Mouse (Mus musculus): ENCODE data around the gene Muc3. TPM values are rescaled to one million over a fixed set of nuclear protein-coding genes. Genes with fewer than 3 reads are reported as not detected.
A peak's percentile ranks its signal among the peaks of the same experiment; 100 is the strongest.

Muc3 gene
- polyA plus RNA-seq, 1 experiment from 2014 or later = 5.6 TPM

DNA sequence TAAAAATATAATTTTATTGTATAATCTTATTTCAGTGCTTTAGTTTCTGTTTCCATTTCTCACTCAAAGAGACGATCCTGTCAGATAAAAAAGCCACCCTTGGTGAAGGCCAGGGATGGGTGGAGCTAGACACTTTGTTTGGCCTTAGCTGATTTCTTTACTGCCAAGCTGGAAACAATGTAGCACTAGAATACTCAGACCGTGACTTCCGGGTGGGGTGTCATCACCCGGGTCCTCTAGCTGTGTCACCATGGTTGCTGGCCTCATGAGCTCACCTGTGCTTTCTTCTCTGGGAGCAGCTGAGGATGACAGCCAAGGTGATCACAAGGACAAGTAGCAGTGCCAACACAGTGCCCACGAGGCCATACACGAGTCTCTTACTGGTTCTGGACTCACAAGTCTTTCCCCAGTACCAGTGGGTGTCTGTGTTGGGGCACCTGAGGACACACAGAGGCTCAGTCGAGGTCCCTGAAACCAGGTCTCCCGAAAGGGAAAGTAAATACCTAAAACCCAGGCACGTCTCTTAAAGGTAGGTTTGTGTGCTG is 21.8 kb upstream of the Muc3 start:
- no peak overlapping the region for H3K4me3 ChIP-seq (ENCODE audit: low read length)
- H3K9me3 ChIP-seq (ENCODE audit: control insufficient read depth, low read length) = no peaks in the 10 kb centered on the region
- no peaks in the 10 kb centered on the region for H3K36me3 ChIP-seq (ENCODE audit: control insufficient read depth, insufficient read depth, low read length)
- no peak overlapping the region for H3K27ac ChIP-seq (ENCODE audit: low read length)
- 0 out of 2 replicates have a peak, but pooled peaks have one; percentile 4 for ATAC-seq
- no peaks in the 10 kb centered on the region for H3K27me3 ChIP-seq (replicated peaks; ENCODE audit: control insufficient read depth, insufficient read depth, low read length)
- H3K9ac ChIP-seq (ENCODE audit: low read depth, low read length) = no peak overlapping the region
- H3K4me1 ChIP-seq (ENCODE audit: control insufficient read depth, insufficient read depth, low read length) = peaks cover 13% of the 10 kb centered on the region; the same call in 1 of the 2 replicates
- no peak overlapping the region for H3K4me2 ChIP-seq (ENCODE audit: low read depth, low read length)
- 60% methylated on average over 9 of the region's 9 CpGs for WGBS

- Histone ChIP-seq H3K9me3 (ENCODE audit: control insufficient read depth, low read length) (no peaks in the 10 kb centered on the region), H3K9ac (ENCODE audit: low read depth, low read length) (no peak overlapping the region), H3K27ac (ENCODE audit: low read length) (no peak overlapping the region), H3K4me1 (ENCODE audit: control insufficient read depth, insufficient read depth, low read length) (peaks cover 15% of the 10 kb centered on the region; the same call in 1 of the 2 replicates), H3K27me3 (replicated peaks; ENCODE audit: control insufficient read depth, insufficient read depth, low read length) (no peaks in the 10 kb centered on the region), H3K36me3 (ENCODE audit: control insufficient read depth, insufficient read depth, low read length) (no peaks in the 10 kb centered on the region), H3K4me2 (ENCODE audit: low read depth, low read length) (no peak overlapping the region), H3K4me3 (ENCODE audit: low read length) (no peak overlapping the region)
- WGBS = 52% methylated on average over 6 of the region's 6 CpGs
- peak; percentile 64 for ATAC-seq
Measured at GRCm38 (mm10) chr5:137167539-137167938, 18.4 kb upstream of the Muc3 start.

DNA sequence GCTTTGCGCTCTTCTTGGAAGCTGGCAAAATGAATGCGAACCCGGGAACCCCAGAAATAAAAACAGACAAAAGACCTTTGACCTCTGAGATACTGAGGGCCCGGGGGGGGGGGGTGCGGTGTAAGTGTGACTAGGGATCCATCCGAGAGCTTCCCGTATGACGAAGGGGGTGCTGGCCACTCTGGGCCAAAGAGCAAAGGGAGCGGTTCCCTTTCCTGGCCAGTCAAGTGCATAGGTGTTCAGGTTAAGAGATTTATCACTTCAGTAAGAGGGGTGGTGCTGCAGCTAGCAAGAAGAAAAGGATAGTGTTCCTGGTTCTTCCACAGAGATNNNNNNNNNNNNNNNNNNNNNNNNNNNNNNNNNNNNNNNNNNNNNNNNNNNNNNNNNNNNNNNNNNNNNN is 16.9 kb upstream of the Muc3 start:
- Histone ChIP-seq H3K4me3 (ENCODE audit: low read length) (no peak overlapping the region; the same call in 1 of the 2 replicates), H3K4me2 (ENCODE audit: low read depth, low read length) (peak overlapping the region; percentile 35)
- WGBS = 41% methylated on average over 8 of the region's 9 CpGs

DNA sequence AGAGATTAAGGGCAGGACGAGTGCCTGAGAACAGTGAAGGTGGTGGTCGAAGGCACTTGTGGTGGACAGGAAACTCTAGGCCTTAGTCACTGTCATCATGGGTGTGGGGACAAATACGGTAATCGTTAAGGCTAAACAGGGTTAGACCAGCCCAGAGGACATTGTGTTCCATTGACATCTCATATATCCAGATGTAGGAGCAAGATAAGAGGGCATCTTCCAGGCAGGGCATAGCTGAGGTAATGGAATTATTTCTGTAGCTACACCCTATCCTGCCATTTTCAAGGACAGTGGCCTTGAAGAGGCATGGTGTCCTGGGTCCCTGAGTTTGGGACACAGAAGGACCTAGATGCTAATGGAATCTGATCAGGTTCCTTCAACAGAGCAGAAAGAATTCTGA is 12.7 kb upstream of the Muc3 start:
- Histone ChIP-seq H3K27me3 (replicated peaks; ENCODE audit: control insufficient read depth, insufficient read depth, low read length) (no peaks in the 10 kb centered on the region), H3K27ac (ENCODE audit: low read length) (no peak overlapping the region), H3K4me3 (ENCODE audit: low read length) (no peak overlapping the region), H3K9ac (ENCODE audit: low read depth, low read length) (no peak overlapping the region), H3K9me3 (ENCODE audit: control insufficient read depth, low read length) (no peaks in the 10 kb centered on the region), H3K4me1 (ENCODE audit: control insufficient read depth, insufficient read depth, low read length) (peaks cover 4% of the 10 kb centered on the region; the same call in 1 of the 2 replicates), H3K36me3 (ENCODE audit: control insufficient read depth, insufficient read depth, low read length) (no peaks in the 10 kb centered on the region), H3K4me2 (ENCODE audit: low read depth, low read length) (no peak overlapping the region)
- ATAC-seq = no peak
- WGBS = 72% methylated on average over 4 of the region's 4 CpGs

More for the DNA sequence above, 16.9 kb upstream of the Muc3 start:
- H3K27me3 ChIP-seq (replicated peaks; ENCODE audit: control insufficient read depth, insufficient read depth, low read length) = no peaks in the 10 kb centered on the region
- peak; percentile 61 for ATAC-seq
- no peaks in the 10 kb centered on the region for H3K9me3 ChIP-seq (ENCODE audit: control insufficient read depth, low read length)
- H3K9ac ChIP-seq (ENCODE audit: low read depth, low read length) = no peak overlapping the region
- H3K36me3 ChIP-seq (ENCODE audit: control insufficient read depth, insufficient read depth, low read length) = no peaks in the 10 kb centered on the region
- no peak overlapping the region; the same call in 1 of the 2 replicates for H3K27ac ChIP-seq (ENCODE audit: low read length)
- peaks cover 15% of the 10 kb centered on the region; the same call in 1 of the 2 replicates for H3K4me1 ChIP-seq (ENCODE audit: control insufficient read depth, insufficient read depth, low read length)

- H3K4me3 ChIP-seq (ENCODE audit: low read length) = no peak overlapping the region
- WGBS = 35% methylated on average over 11 of the region's 11 CpGs
- no peak overlapping the region for H3K4me2 ChIP-seq (ENCODE audit: low read depth, low read length)
- no peaks in the 10 kb centered on the region for H3K4me1 ChIP-seq (ENCODE audit: control insufficient read depth, insufficient read depth, low read length)
- no peaks in the 10 kb centered on the region for H3K9me3 ChIP-seq (ENCODE audit: control insufficient read depth, low read length)
- H3K36me3 ChIP-seq (ENCODE audit: control insufficient read depth, insufficient read depth, low read length) = no peaks in the 10 kb centered on the region
- no peak overlapping the region for H3K9ac ChIP-seq (ENCODE audit: low read depth, low read length)
- no peaks in the 10 kb centered on the region for H3K27me3 ChIP-seq (replicated peaks; ENCODE audit: control insufficient read depth, insufficient read depth, low read length)
- no peak overlapping the region for H3K27ac ChIP-seq (ENCODE audit: low read length)
- peak; percentile 21; the same call in 1 of the 2 replicates for ATAC-seq
Measured at GRCm38 (mm10) chr5:137159461-137159860, 10.3 kb upstream of the Muc3 start.

DNA sequence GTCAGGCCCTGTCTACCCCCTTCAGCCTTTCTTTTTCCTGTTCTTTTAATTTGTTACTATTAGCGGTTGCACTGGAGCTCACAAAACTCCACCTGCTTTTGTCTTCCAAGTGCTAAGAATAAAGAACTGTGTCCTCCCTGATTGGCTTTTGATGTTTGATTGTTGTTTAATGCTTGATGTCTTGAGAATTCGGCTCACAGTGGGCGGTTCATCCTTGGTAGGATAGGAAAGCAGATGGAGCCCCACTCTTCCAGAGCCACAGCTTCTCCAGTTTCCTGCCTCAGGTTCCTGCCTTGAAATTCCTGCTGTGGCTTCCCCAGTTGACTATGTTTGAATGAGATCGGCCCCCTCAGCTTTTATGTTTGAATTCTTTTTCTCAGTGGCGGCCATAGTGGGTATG is 4.2 kb upstream of the Muc3 start:
- Histone ChIP-seq H3K4me3 (ENCODE audit: low read length) (no peak overlapping the region), H3K27ac (ENCODE audit: low read length) (no peak overlapping the region), H3K9ac (ENCODE audit: low read depth, low read length) (no peak overlapping the region), H3K27me3 (replicated peaks; ENCODE audit: control insufficient read depth, insufficient read depth, low read length) (no peaks in the 10 kb centered on the region), H3K9me3 (ENCODE audit: control insufficient read depth, low read length) (peaks cover 16% of the 10 kb centered on the region), H3K4me1 (ENCODE audit: control insufficient read depth, insufficient read depth, low read length) (no peaks in the 10 kb centered on the region), H3K36me3 (ENCODE audit: control insufficient read depth, insufficient read depth, low read length) (0 out of 2 replicates have a peak, but pooled peaks cover 3% of the 10 kb centered on the region), H3K4me2 (ENCODE audit: low read depth, low read length) (no peak overlapping the region)
- 94% methylated on average over 5 of the region's 5 CpGs for WGBS
- no peak for ATAC-seq

DNA sequence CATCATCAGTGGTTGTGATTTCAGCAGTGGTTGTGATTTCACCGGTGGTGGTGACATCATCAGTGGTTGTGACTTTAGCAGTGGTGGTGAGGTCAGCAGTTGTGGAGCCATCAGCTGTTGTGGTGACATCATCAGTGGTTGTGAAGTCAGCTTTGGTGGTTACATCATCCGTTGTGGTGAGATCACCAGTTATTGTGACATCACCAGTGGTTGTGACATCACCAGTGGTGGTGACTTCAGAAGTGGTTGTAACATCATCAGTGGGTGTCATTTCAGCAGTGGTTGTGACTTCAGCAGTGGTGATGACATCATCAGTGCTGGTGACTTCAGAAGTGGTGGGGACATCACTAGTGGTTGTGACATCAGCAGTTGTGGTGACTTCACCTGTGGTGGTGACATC is 3.5 kb upstream of the Muc3 start:
- H3K9ac ChIP-seq (ENCODE audit: low read depth, low read length) = no peak overlapping the region
- H3K9me3 ChIP-seq (ENCODE audit: control insufficient read depth, low read length) = peaks cover 16% of the 10 kb centered on the region
- 72% methylated on average over 2 of the region's 2 CpGs for WGBS
- no peaks in the 10 kb centered on the region for H3K4me1 ChIP-seq (ENCODE audit: control insufficient read depth, insufficient read depth, low read length)
- ATAC-seq = peak; percentile 40; the same call in 1 of the 2 replicates
- 0 out of 2 replicates have a peak, but pooled peaks cover 3% of the 10 kb centered on the region for H3K36me3 ChIP-seq (ENCODE audit: control insufficient read depth, insufficient read depth, low read length)
- no peak overlapping the region for H3K27ac ChIP-seq (ENCODE audit: low read length)
- H3K4me3 ChIP-seq (ENCODE audit: low read length) = no peak overlapping the region
- H3K4me2 ChIP-seq (ENCODE audit: low read depth, low read length) = no peak overlapping the region
- no peaks in the 10 kb centered on the region for H3K27me3 ChIP-seq (replicated peaks; ENCODE audit: control insufficient read depth, insufficient read depth, low read length)

- no peak overlapping the region for H3K4me2 ChIP-seq (ENCODE audit: low read depth, low read length)
- H3K36me3 ChIP-seq (ENCODE audit: control insufficient read depth, insufficient read depth, low read length) = no peaks in the 10 kb centered on the region
- H3K4me1 ChIP-seq (ENCODE audit: control insufficient read depth, insufficient read depth, low read length) = no peaks in the 10 kb centered on the region
- no peak overlapping the region for H3K27ac ChIP-seq (ENCODE audit: low read length)
- no peak overlapping the region for H3K9ac ChIP-seq (ENCODE audit: low read depth, low read length)
- no peaks in the 10 kb centered on the region for H3K9me3 ChIP-seq (ENCODE audit: control insufficient read depth, low read length)
- WGBS = 30% methylated on average over 3 of the region's 3 CpGs
- H3K4me3 ChIP-seq (ENCODE audit: low read length) = no peak overlapping the region
- no peaks in the 10 kb centered on the region for H3K27me3 ChIP-seq (replicated peaks; ENCODE audit: control insufficient read depth, insufficient read depth, low read length)
- ATAC-seq = peak; percentile 73
Measured at GRCm38 (mm10) chr5:137140836-137141235, 8.3 kb downstream of the Muc3 start.

DNA sequence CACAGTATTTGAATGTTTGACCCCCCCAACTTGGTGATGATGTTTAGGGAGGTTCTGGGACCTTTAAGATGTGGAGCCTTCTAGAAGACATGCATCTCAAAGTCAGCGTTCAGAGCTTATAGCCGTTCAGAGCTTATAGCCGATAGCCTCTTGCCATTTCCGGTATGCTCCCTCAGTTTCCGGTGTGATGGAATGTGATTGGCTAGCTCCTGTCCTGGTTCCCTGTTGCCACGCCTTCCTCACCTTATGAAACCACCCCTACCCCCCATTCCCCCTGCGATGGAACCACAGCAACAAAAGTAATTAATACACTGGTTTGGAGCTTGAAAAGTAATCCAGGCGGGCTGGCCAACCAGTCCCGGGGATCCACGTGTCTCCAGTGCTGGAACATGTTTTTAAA is 10.1 kb downstream of the Muc3 start:
- no peaks in the 10 kb centered on the region for H3K9me3 ChIP-seq (ENCODE audit: control insufficient read depth, low read length)
- ATAC-seq = no peak
- H3K4me2 ChIP-seq (ENCODE audit: low read depth, low read length) = no peak overlapping the region
- no peaks in the 10 kb centered on the region for H3K27me3 ChIP-seq (replicated peaks; ENCODE audit: control insufficient read depth, insufficient read depth, low read length)
- H3K9ac ChIP-seq (ENCODE audit: low read depth, low read length) = no peak overlapping the region
- no peaks in the 10 kb centered on the region for H3K36me3 ChIP-seq (ENCODE audit: control insufficient read depth, insufficient read depth, low read length)
- H3K4me1 ChIP-seq (ENCODE audit: control insufficient read depth, insufficient read depth, low read length) = no peaks in the 10 kb centered on the region
- 88% methylated on average over 10 of the region's 10 CpGs for WGBS
- H3K27ac ChIP-seq (ENCODE audit: low read length) = no peak overlapping the region
- H3K4me3 ChIP-seq (ENCODE audit: low read length) = no peak overlapping the region

DNA sequence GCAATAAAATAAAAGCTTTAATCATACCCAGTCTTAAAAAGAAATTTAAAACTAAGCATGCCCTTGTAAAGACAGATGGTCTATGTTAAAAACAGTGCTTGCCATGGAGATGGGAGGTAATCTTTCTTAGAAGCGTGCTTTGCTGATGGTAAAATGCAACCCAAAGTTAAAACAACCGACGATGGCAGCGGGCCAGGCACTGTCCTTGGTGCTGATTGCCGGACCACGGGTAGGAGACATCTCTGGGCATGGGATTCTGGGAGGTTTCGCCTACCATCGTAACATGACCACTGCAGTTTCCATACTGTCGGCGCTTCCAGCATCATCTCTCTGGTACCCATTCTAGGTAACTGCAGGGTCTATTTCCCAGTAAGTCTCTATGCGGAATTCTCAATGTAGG is 14.2 kb downstream of the Muc3 start:
- Histone ChIP-seq H3K4me2 (ENCODE audit: low read depth, low read length) (no peak overlapping the region), H3K4me1 (ENCODE audit: control insufficient read depth, insufficient read depth, low read length) (no peaks in the 10 kb centered on the region), H3K4me3 (ENCODE audit: low read length) (no peak overlapping the region), H3K9ac (ENCODE audit: low read depth, low read length) (no peak overlapping the region), H3K27ac (ENCODE audit: low read length) (no peak overlapping the region), H3K27me3 (replicated peaks; ENCODE audit: control insufficient read depth, insufficient read depth, low read length) (no peaks in the 10 kb centered on the region), H3K36me3 (ENCODE audit: control insufficient read depth, insufficient read depth, low read length) (no peaks in the 10 kb centered on the region), H3K9me3 (ENCODE audit: control insufficient read depth, low read length) (no peaks in the 10 kb centered on the region)
- ATAC-seq = no peak
- WGBS = 30% methylated on average over 11 of the region's 11 CpGs

All from intestine, embryonic 16.5 days (tissue).